Mouse (Mus musculus): ENCODE data around the gene Ganc. TPM values are rescaled to one million over a fixed set of nuclear protein-coding genes. Genes with fewer than 3 reads are reported as not detected.

The Ganc gene
- 38.4 to 47.2 TPM (median 46.1 TPM) in 4 replicates for total RNA-seq (2023; ENCODE audit: inconsistent age)

DNA sequence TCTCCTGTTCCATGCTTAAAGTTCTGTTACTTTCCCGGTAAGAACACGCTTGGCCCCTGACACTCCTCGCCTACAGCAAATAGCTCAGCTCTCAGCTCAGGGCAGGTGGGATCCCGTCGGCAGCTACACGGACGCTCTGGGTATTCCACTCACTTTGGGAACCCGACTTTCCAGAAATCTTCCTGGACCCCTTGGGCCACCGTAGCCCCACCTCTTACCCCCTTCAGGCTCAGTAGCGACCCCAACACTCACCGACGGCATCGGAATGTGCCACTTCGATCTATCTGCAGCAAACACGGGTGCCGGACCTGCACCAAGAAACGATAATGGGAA is at the start of gene Ganc:
Gene Ganc (plus strand): TSS at position 244 of the 333 bp plus-strand sequence.

DNA sequence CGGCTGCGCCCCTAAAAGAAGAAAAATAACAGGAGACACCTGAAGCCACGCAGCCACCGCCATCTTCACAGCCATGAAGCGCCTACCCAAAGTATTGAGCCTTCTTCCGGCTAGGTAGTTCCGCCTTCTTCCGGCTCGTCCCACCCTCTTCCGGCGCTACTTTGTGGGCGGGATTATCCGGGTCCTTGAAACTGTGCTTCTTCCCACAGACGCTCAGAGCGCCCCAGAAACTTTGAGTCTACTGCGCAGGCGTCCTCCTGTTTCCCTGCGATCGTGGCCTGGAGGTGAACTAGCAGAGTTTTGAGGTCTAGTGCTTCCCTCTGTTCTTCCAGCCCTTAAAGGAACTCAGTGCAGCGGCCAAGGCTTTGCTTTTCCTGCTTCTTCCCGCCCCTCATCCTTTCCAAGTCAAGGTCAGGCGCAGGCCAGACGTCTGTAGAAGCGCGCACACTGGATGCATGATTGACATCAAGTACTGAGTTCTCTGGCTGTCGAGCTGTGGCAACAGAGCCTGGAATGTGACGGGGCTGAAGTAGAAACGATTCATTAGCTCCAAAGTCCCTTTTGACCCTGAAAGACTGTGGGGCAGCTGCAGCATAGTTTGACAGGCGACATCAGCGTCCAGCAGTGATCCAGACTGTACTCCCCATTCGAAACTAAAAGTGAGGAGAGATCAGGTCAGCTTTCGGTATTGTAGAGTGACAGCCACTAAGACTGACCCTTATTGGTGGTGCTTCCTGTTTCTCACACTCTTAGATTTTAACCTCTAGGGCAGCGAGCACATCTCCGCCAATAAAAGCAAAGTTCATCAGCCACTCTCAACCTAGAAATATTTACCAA is 508 bp downstream of the Ganc start, which contains the start of gene Tmem87a:
Gene Tmem87a (minus strand): TSS at position 128 of the 837 bp plus-strand sequence.

DNA sequence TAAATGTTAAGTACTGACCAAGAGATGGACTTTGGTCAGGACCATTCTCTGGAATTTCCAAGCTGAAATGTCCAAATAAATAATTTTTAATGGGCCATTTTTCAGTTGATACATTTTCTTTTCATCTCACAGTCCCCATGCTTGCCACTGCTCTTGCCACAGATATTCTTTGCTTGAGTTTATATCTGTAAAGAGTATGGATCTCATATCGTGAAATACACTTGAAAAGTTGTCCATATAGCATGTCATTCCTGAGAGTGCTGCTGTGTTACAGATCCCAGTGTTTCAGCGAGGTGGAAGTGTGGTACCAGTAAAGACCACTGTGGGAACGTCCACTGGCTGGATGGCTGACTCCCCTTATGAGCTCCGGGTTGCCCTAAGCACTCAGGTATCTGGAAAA is 52.0 kb downstream of the Ganc start, which contains the start of gene Capn3:
Gene Capn3 (plus strand): TSS at position 301 of the 400 bp plus-strand sequence.

Other genes with a start within 250 kb of the Ganc start
- 82.5 to 102 TPM (median 94.9 TPM) in 4 replicates for gene Ehd4, start 249.3 kb upstream of the Ganc start, total RNA-seq (2023; ENCODE audit: inconsistent age)
- not detected in 4 replicates for gene Pla2g4e, start 158.6 kb upstream of the Ganc start, total RNA-seq (2023; ENCODE audit: inconsistent age)
- gene Pla2g4d, start 114.7 kb upstream of the Ganc start, total RNA-seq (2023; ENCODE audit: inconsistent age), result not detected in 4 replicates
- 0.22 to 0.36 TPM (median 0.26 TPM) in 3 of 4 replicates, not detected in the other for gene Pla2g4f, start 89.7 kb upstream of the Ganc start, total RNA-seq (2023; ENCODE audit: inconsistent age)
- gene Vps39, start 50.8 kb upstream of the Ganc start, total RNA-seq (2023; ENCODE audit: inconsistent age), result 60.1 to 85.2 TPM (median 71.0 TPM) in 4 replicates
- gene Tmem87a, start 217 bp downstream of the Ganc start, total RNA-seq (2023; ENCODE audit: inconsistent age), result 47.0 to 54.0 TPM (median 52.7 TPM) in 4 replicates
- 0.67 to 3.9 TPM (median 1.4 TPM) in 4 replicates for gene Capn3, start 52.1 kb downstream of the Ganc start, total RNA-seq (2023; ENCODE audit: inconsistent age)
- 116 to 127 TPM (median 121 TPM) in 4 replicates for gene Zfp106, start 159.9 kb downstream of the Ganc start, total RNA-seq (2023; ENCODE audit: inconsistent age)
- gene Snap23, start 163.8 kb downstream of the Ganc start, total RNA-seq (2023; ENCODE audit: inconsistent age), result 38.3 to 58.7 TPM (median 46.8 TPM) in 4 replicates
- 17.3 to 27.2 TPM (median 19.6 TPM) in 4 replicates for gene Haus2, start 205.5 kb downstream of the Ganc start, total RNA-seq (2023; ENCODE audit: inconsistent age)
- 25.7 to 31.7 TPM (median 28.6 TPM) in 4 replicates for gene Lrrc57, start 205.6 kb downstream of the Ganc start, total RNA-seq (2023; ENCODE audit: inconsistent age)
- gene Stard9, start 225.2 kb downstream of the Ganc start, total RNA-seq (2023; ENCODE audit: inconsistent age), result 0.30 to 0.54 TPM (median 0.45 TPM) in 4 replicates